Mouse (Mus musculus) olfactory bulb, adult 2 months (tissue): Measurements from ENCODE around the gene Rasgef1b.

Source experiments
- CTCF ChIP-seq: fragments of 200-500 bp; IDR thresholded peaks from 2 replicates; pipeline ENCODE4 v1.5.1; 2012; ENCODE audit warnings: low read depth, mild to moderate bottlenecking, low read length, moderate library complexity; ENCODE audit not compliant: insufficient read depth
- POLR2A ChIP-seq: fragments of 200-500 bp; IDR thresholded peaks from 2 replicates; pipeline ENCODE4 v1.6.1; 2012; ENCODE audit warnings: mild to moderate bottlenecking, low read depth, low read length, moderate library complexity; ENCODE audit not compliant: insufficient read depth

GRCm38 (mm10) chr5:99247915-99248314 lies 480.9 kb downstream of the Rasgef1b start:
- TF ChIP-seq POLR2A (no peak), CTCF (no peak)
